Mouse (Mus musculus) heart, adult 2 months (tissue): ENCODE results near the gene Abhd2.

Experiments used
- CTCF ChIP-seq: fragments of 200-600 bp; IDR thresholded peaks from 2 replicates; pipeline ENCODE4 v1.8.1; 2022; ENCODE audit warnings: antibody characterized with exemption, mild to moderate bottlenecking, moderate library complexity
- EP300 ChIP-seq: fragments of 200-500 bp; IDR thresholded peaks from 2 replicates; pipeline ENCODE4 v1.6.1; 2011; ENCODE audit warnings: low read depth, low read length, control low read depth; ENCODE audit not compliant: insufficient read depth
- POLR2A ChIP-seq: fragments of 200-500 bp; IDR thresholded peaks from 2 replicates; pipeline ENCODE4 v1.6.1; 2011; ENCODE audit warnings: mild to moderate bottlenecking, low read depth, low read length, control low read depth; ENCODE audit not compliant: insufficient read depth

DNA sequence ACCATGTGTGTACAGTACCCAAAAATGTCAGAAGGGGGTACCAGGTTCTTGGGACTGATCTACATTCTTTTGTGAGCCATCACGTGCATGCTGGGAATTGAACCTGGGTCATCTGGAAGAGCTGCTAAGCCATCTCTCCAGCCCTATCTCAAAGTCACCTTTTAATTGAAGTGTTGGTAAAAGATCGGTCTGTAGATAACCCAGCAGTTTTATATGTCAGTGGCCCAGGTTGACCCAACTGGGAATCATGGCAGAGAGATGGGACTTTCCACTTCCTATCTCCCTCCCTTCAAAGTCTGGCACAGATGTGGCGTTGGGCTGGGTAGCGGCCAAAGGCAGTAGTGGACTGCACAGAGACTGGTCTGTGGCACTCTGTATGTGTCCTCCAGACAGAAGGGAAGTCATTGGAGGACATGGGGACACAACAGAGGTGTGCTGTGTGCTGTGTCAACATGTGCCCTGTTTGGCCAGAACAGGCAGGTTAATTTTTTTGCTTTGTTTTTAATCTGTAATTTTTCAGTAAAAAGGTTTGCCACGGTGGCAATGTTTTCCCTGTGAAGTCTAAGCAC lies 38.5 kb downstream of the Abhd2 start:
- TF ChIP-seq EP300, result no peak
- no peak for TF ChIP-seq CTCF
- TF ChIP-seq POLR2A, result no peak
